Mouse (Mus musculus) liver, adult 2 months (tissue): ENCODE results near the gene Cdca8.

Source experiments
- CTCF ChIP-seq: fragments of 200-500 bp; IDR thresholded peaks from 2 replicates; pipeline ENCODE4 v1.5.1; 2011; ENCODE audit warnings: low read depth, low read length, control low read depth
- POLR2A ChIP-seq: fragments of 200-500 bp; IDR thresholded peaks from 2 replicates; pipeline ENCODE4 v1.6.1; 2011; ENCODE audit warnings: low read length, control low read depth; ENCODE audit not compliant: insufficient read depth; ENCODE audit errors: extremely low read depth

- TF ChIP-seq POLR2A (no peak), CTCF (no peak)
Measured at GRCm38 (mm10) chr4:124959062-124959461, 20.0 kb upstream of the Cdca8 start.
